Mouse (Mus musculus) lung, embryonic 16.5 days (tissue): ENCODE data around the gene Igf1r. TPM values are rescaled to one million over a fixed set of nuclear protein-coding genes. Genes with fewer than 3 reads are reported as not detected.

Experiments
- ATAC-seq: fragments of 200-750 bp; cut with Nextera tagmentation; 2 replicates; pipeline ENCODE4 v1.8.0; 2017; ENCODE audit warnings: low read depth, mild to moderate bottlenecking, moderate library complexity
- H3K27ac ChIP-seq: fragments of 300-500 bp; sonication (generic); 2 replicates; pipeline ENCODE4 v1.5.1; 2014; ENCODE audit warnings: mild to moderate bottlenecking, control low read depth, low read length
- H3K27me3 ChIP-seq: fragments of 300-500 bp; sonication (generic); 2 replicates; pipeline ENCODE4 v1.6.1; 2014; ENCODE audit warnings: low read depth, low read length, mixed read lengths; ENCODE audit not compliant: control insufficient read depth, insufficient read depth
- H3K36me3 ChIP-seq: fragments of 300-500 bp; sonication (generic); 2 replicates; pipeline ENCODE4 v1.6.1; 2014; ENCODE audit warnings: low read length; ENCODE audit not compliant: control insufficient read depth, insufficient read depth
- H3K4me1 ChIP-seq: fragments of 300-500 bp; sonication (generic); replicated peaks from 2 replicates; pipeline ENCODE4 v1.6.1; 2014; ENCODE audit warnings: low read length, mixed read lengths; ENCODE audit not compliant: control insufficient read depth, insufficient read depth
- H3K4me2 ChIP-seq: fragments of 300-500 bp; sonication (generic); 2 replicates; pipeline ENCODE4 v1.6.1; 2014; ENCODE audit warnings: low read depth, low read length, control low read depth
- H3K4me3 ChIP-seq: fragments of 300-500 bp; sonication (generic); 2 replicates; pipeline ENCODE4 v1.5.1; 2014; ENCODE audit warnings: mild to moderate bottlenecking, low read length, control low read depth
- H3K9ac ChIP-seq: fragments of 300-500 bp; sonication (generic); 2 replicates; pipeline ENCODE4 v1.6.1; 2014; ENCODE audit warnings: low read length, control low read depth
- H3K9me3 ChIP-seq: fragments of 300-500 bp; sonication (generic); 2 replicates; pipeline ENCODE4 v1.6.1; 2016; ENCODE audit warnings: low read length; ENCODE audit not compliant: control insufficient read depth
- WGBS: fragments of 180-500 bp; shearing (Covaris S2); extraction: QIAGEN DNeasy Blood & Tissue Kit; methylation state at CpG from one replicate; pipeline ENCODE4 v1.1.7; 2014; 5-methylcytosine and 5-hydroxymethylcytosine counted together
- polyA plus RNA-seq: library from polyadenylated mRNA; unstranded; fragments of >200 nt; fragmentation: Nextera tagmentation; extraction: Ambion mirVana; gene quantifications from 2 replicates; pipeline ENCODE4 v1.2.1, GENCODE M21; 2015

Gene Igf1r
- polyA plus RNA-seq, 1 experiment from 2014 or later: 19.9 TPM

DNA sequence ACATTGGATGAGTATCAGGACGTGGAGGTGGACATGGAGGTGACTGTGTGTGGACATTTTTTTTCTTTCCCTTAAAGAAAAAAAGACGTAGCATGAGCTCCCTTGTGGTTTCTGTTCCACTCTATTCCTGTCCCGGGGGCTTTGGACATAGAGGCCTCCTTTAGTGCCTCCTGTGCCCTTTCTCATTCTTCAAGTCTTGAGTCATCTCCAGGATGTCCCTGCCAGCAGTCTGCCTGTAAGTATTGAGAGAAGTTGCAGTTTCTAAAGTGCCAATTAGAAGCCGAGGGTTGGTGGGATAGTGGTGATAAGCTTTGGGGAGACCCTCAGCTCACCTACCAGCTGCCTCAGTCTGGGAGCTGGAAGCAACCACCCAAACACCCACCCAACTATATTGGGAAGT is 92.0 kb downstream of the Igf1r start:
- no peaks in the 10 kb centered on the region for H3K36me3 ChIP-seq
- 71% methylated on average over 4 of the region's 4 CpGs for WGBS
- no peak overlapping the region for H3K27ac ChIP-seq
- no peaks in the 10 kb centered on the region for H3K27me3 ChIP-seq
- 0 out of 2 replicates have a peak, but pooled peaks cover 2% of the 10 kb centered on the region for H3K4me1 ChIP-seq
- no peak overlapping the region for H3K9ac ChIP-seq
- H3K9me3 ChIP-seq: no peaks in the 10 kb centered on the region
- no peak overlapping the region for H3K4me3 ChIP-seq
- H3K4me2 ChIP-seq: no peak overlapping the region
- no peak for ATAC-seq

DNA sequence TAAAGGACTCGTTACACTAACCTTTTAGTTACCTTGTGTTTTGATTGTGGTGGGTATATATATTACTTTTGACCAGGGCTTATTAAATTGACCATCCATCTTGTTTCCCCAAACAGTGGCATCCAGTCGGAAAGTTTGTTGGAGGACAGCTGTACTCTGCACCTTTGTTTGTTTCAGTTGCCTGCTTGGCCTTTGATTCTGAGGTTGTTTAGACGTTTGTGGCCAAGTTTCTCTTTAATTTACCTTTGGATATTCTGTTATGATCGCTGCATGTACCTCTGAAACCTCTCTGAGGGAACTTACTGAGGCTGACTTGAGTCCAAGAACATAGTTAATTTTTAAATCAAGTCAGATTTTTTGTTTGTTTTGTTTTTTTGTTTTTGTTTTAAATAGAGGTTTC is 94.5 kb downstream of the Igf1r start:
- no peak overlapping the region for H3K9ac ChIP-seq
- H3K27me3 ChIP-seq: no peaks in the 10 kb centered on the region
- no peak for ATAC-seq
- H3K4me2 ChIP-seq: no peak overlapping the region
- H3K9me3 ChIP-seq: no peaks in the 10 kb centered on the region
- H3K4me3 ChIP-seq: no peak overlapping the region
- H3K36me3 ChIP-seq: no peaks in the 10 kb centered on the region
- WGBS: 73% methylated on average over 4 of the region's 4 CpGs
- H3K27ac ChIP-seq: no peak overlapping the region
- H3K4me1 ChIP-seq: peaks cover 2% of the 10 kb centered on the region; the same call in 1 of the 2 replicates

DNA sequence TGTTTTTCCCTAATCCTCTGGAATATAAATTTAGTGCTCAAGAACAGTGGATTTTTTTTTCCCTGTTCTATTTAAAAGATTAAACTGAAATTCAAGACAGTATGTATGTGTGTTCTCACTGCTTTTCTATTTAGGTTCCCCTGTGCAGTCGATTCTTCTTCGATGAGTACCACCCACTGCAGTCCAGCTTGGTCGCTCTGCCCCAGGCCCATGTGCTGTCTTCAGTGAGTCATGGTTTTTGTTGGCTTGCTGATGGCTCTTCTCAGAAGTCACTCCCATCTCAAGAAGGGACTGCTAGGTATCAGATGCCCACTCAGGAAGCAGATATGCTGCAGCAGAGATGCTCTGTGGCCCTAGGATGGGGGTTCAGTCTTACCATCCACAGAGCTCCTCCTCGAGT is 95.9 kb downstream of the Igf1r start:
- Histone ChIP-seq H3K4me1 (peaks cover 2% of the 10 kb centered on the region; the same call in 1 of the 2 replicates), H3K27ac (no peak overlapping the region), H3K36me3 (no peaks in the 10 kb centered on the region), H3K4me3 (no peak overlapping the region), H3K27me3 (no peaks in the 10 kb centered on the region), H3K9ac (no peak overlapping the region), H3K9me3 (no peaks in the 10 kb centered on the region), H3K4me2 (no peak overlapping the region)
- ATAC-seq: no peak
- 90% methylated on average over 4 of the region's 4 CpGs for WGBS

DNA sequence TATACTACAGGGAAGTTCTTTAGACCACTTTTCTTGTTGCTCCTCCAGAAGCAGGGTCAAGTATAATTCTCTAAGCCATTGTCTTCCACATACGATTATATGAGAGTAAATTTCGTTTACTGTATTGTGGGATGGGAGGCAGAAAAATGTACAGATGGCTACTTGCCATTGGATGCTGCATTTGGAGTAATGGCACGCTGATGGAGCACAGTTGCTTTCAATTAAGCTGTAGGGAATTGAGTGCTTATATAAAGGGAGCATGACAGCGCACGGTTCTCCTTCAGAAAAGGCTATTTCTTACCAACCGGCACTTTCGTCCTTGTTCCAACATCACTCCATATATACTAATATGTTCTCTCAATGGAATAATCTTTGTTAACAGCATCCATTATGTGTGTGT is 96.4 kb downstream of the Igf1r start:
- 77% methylated on average over 7 of the region's 7 CpGs for whole genome bisulfite sequencing
- H3K4me2 ChIP-seq: no peak overlapping the region
- H3K27ac ChIP-seq: no peak overlapping the region
- H3K4me3 ChIP-seq: no peak overlapping the region
- H3K9ac ChIP-seq: no peak overlapping the region
- no peaks in the 10 kb centered on the region for H3K36me3 ChIP-seq
- no peaks in the 10 kb centered on the region for H3K27me3 ChIP-seq
- no peak for ATAC-seq
- no peaks in the 10 kb centered on the region for H3K9me3 ChIP-seq
- peaks cover 3% of the 10 kb centered on the region; the same call in 1 of the 2 replicates for H3K4me1 ChIP-seq

DNA sequence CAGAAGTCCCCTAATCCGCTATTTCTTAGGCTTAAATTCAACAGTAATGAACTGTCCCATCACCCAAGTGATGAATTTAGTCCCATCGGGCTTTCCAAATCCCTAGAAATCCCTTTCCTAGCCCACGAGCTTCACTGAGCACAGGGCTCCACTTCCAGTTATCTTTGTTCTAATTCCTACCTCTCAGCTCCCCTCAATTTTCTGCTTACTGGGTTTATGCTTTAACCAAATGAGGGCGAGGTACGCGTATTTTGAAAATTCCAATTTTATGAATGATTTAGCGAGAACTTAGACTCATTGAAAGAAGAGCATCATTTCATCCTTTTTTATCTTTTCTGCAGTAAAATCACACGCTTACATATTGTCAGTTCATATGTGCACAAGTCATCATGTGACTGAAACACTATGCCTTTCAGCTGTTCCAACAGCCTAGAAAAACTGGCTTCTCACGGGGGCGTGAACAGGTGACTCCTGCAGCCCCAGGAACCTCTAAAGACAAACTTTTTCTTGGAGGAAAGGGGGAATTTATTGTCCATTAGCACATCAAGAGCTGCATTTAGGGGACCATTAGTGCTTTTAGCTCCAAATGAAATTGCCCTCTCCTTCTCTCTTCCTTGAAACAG is 100.5 kb downstream of the Igf1r start:
- Histone ChIP-seq H3K27me3 (no peaks in the 10 kb centered on the region), H3K27ac (no peak overlapping the region), H3K4me2 (no peak overlapping the region), H3K4me1 (peaks cover 11% of the 10 kb centered on the region), H3K9ac (no peak overlapping the region), H3K9me3 (no peaks in the 10 kb centered on the region), H3K4me3 (no peak overlapping the region), H3K36me3 (no peaks in the 10 kb centered on the region)
- ATAC-seq: no peak
- 80% methylated on average over 10 of the region's 10 CpGs for WGBS

DNA sequence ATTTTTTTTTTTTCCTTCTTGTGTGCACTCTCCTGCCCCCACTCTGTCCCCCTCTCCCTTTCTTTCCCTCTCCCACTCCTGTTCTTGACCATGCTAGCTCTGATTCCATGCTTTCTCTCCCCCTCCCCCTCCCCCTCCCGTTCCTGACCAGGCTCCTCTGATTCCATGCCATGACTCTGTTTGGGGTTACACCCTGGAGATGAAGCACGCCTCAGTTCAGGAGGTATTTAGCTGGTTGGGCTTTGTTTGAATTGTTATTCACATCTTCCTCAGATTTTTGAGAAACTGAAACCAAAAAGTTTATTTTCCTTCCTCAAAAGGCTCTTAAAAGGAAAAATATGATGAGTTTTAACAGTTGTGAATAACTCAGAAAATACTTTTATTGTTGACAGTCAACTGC is 101.9 kb downstream of the Igf1r start:
- H3K9me3 ChIP-seq: no peaks in the 10 kb centered on the region
- WGBS: 18% methylated on average over 2 of the region's 2 CpGs
- H3K27ac ChIP-seq: no peak overlapping the region; the same call in 1 of the 2 replicates
- H3K36me3 ChIP-seq: no peaks in the 10 kb centered on the region
- no peak overlapping the region for H3K4me2 ChIP-seq
- ATAC-seq: peak; percentile 34; the same call in 1 of the 2 replicates
- no peaks in the 10 kb centered on the region for H3K27me3 ChIP-seq
- no peak overlapping the region for H3K9ac ChIP-seq
- peaks cover 11% of the 10 kb centered on the region for H3K4me1 ChIP-seq
- no peak overlapping the region for H3K4me3 ChIP-seq

DNA sequence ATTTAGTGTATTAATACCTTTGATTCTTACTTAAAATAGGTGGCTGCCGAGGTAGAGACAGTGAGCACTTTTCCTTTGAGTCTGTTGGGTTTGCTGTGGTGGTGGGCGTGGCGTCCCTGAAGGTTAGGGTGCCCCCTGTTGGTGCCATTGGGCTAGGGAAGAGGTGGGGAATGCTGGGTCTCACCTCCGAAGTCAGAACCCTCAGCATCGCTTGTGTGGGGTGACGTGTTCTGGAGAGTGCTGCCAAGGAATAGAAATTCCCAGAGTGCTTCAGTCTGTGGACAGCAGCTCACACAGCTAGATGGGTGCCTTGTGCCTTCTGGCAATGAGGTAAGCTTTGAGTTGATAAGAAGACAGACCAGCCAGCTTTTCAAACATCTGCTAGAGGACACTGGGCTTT is 102.3 kb downstream of the Igf1r start:
- Histone ChIP-seq H3K4me2 (no peak overlapping the region), H3K27me3 (no peaks in the 10 kb centered on the region), H3K9ac (no peak overlapping the region), H3K36me3 (no peaks in the 10 kb centered on the region), H3K27ac (no peak overlapping the region), H3K4me1 (peaks cover 11% of the 10 kb centered on the region), H3K9me3 (no peaks in the 10 kb centered on the region), H3K4me3 (no peak overlapping the region)
- WGBS: 62% methylated on average over 6 of the region's 6 CpGs
- ATAC-seq: no peak

DNA sequence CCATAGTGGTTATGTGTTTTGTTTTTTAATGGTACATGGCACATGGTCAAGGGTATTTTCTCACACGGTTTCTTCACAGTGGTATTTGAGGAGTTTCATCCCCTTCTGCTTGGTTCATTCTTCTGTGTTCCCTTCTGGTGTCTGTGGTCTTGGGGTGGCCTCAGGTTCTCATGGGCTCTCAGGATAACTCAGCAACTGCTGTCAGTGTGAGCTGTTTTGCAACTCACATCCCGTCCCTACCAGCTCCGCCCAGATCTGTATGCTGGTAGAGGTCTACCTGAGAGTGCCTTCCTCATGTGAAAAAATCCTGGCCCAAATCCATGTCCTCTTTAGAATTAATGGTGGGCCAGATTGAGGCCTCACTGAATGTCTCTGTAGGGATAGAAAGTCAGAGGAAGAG is 104.4 kb downstream of the Igf1r start:
- Histone ChIP-seq H3K9me3 (no peaks in the 10 kb centered on the region), H3K4me3 (no peak overlapping the region), H3K4me2 (no peak overlapping the region), H3K9ac (no peak overlapping the region), H3K27ac (no peak overlapping the region), H3K4me1 (peaks cover 18% of the 10 kb centered on the region), H3K36me3 (no peaks in the 10 kb centered on the region), H3K27me3 (no peaks in the 10 kb centered on the region)
- no peak for ATAC-seq
- 71% methylated on average over 3 of the region's 3 CpGs for WGBS

DNA sequence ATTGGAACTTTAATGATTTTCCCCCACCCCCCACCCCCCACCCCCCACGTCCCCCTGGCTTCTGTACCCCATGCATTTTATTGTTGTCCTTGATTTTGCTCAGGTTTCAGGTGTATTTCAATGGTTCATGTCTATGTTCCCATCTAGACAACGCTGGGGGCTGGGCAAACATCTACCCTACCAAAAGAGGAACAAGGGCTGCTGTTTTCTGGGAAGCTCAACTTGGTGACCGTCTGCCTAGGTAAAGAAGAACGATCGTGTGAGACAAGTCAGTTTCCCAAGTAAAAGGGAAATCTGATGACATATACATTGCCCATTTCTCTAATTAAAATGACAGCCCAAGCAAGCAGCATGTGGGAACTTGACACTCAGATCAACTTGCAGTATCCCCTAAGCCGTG is 107.1 kb downstream of the Igf1r start:
- no peak overlapping the region for H3K4me3 ChIP-seq
- peaks cover 37% of the 10 kb centered on the region for H3K4me1 ChIP-seq
- no peak overlapping the region for H3K27ac ChIP-seq

DNA sequence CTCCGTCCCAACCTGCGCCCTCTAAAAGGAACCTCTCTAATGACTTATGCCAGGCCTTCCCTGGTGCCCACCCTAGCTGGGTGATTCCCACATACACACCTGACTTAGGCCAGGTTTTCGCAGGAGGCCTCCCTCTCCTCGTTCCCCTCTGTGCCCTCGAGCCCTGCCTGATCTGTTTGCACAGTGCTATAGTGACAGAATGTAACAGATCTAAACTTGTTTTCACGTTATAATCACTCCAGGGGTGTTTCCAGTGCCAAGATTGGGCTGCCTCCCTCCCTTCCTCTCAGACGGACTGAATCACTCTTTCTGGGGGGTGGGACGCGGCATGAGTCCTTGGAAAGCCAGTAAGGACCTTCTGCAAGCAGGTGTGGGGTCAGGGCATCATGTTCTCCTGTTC is 108.8 kb downstream of the Igf1r start:
- Histone ChIP-seq H3K9me3 (no peaks in the 10 kb centered on the region), H3K9ac (no peak overlapping the region), H3K4me1 (peaks cover 46% of the 10 kb centered on the region), H3K36me3 (no peaks in the 10 kb centered on the region), H3K4me2 (peak overlapping the region; percentile 34), H3K27ac (peak overlapping the region; percentile 84), H3K4me3 (no peak overlapping the region), H3K27me3 (no peaks in the 10 kb centered on the region)
- WGBS: 59% methylated on average over 9 of the region's 9 CpGs
- ATAC-seq: no peak; the same call in 1 of the 2 replicates

More for the DNA sequence above, 107.1 kb downstream of the Igf1r start:
- 74% methylated on average over 6 of the region's 6 CpGs for WGBS
- no peak for ATAC-seq
- Histone ChIP-seq H3K9me3 (no peaks in the 10 kb centered on the region), H3K4me2 (no peak overlapping the region), H3K27me3 (no peaks in the 10 kb centered on the region), H3K36me3 (no peaks in the 10 kb centered on the region), H3K9ac (no peak overlapping the region)
